Mouse (Mus musculus) erythroblast, embryonic 14.5 days (primary cell): ENCODE data around the gene Fam131a.

Experiments used
- GATA1 ChIP-seq: IDR thresholded peaks from 2 replicates; pipeline ENCODE4 v1.6.1; 2012; ENCODE audit warnings: low read length, inconsistent platforms, mixed read lengths
- TAL1 ChIP-seq: IDR thresholded peaks from 3 replicates; pipeline ENCODE4 v1.6.1; 2012; ENCODE audit warnings: low read length, inconsistent platforms, mixed read lengths

DNA sequence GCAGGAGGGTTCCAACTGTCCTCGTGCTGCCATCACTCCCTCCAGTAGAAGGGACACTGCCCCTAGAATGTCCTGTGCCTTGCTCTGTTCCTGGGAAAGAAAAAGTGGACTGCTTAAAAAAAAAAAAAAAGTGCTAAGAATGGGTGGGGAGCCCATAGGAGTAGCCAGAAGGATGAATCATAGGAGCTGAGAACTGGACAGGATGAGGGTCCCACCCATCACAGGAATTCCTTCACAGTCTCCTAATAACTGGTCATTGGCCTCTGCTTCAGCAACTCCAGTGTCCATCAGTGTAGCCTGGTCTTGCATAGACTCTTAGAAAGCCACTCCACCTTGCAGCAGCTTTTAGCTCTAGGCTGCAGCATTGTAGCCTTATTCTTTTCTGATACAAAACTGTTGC is 33.3 kb downstream of the Fam131a start:
- TF ChIP-seq GATA1 (no peak), TAL1 (no peak)
